Mouse (Mus musculus) left cerebral cortex, adult 18-20 months (tissue): Measurements from ENCODE around the gene Retsat. TPM values are rescaled to one million over a fixed set of nuclear protein-coding genes. Genes with fewer than 3 reads are reported as not detected.

Experiments used
- DNase-seq, 2 experiments: peaks; one replicate each; pipeline ENCODE4 v3.0.0; 2021 to 2022; ENCODE audit warnings: low spot score in 2 of 2, mixed read lengths in 1 of 2
- total RNA-seq, 2 experiments: library from RNA; stranded (reverse); gene quantifications; 2 replicates each; pipeline ENCODE4 v1.2.3; 2021

Retsat gene
- total RNA-seq, 2 experiments from 2014 or later = 50.1 to 60.4 TPM

GRCm38 (mm10) chr6:72586701-72587100 is 11.6 kb upstream of the Retsat start:
- no peak for DNase-seq

- DNase-seq = no peak
Measured at GRCm38 (mm10) chr6:72588307-72588706, 10.0 kb upstream of the Retsat start.

GRCm38 (mm10) chr6:72590111-72590510 is 8.2 kb upstream of the Retsat start:
- no peak for DNase-seq

- no peak for DNase-seq
Measured at GRCm38 (mm10) chr6:72593011-72593803, 5.1 kb upstream of the Retsat start.

GRCm38 (mm10) chr6:72593914-72594313 is 4.4 kb upstream of the Retsat start:
- DNase-seq = no peak

GRCm38 (mm10) chr6:72597083-72597874 is 996 bp upstream of the Retsat start:
- DNase-seq = no peak

- peak in 1 of 2 experiments; percentile 18 for DNase-seq
Measured at GRCm38 (mm10) chr6:72598791-72599557, 699 bp downstream of the Retsat start.

GRCm38 (mm10) chr6:72600216-72600615 is 1.9 kb downstream of the Retsat start:
- DNase-seq = no peak

- no peak for DNase-seq
Measured at GRCm38 (mm10) chr6:72600771-72601170, 2.5 kb downstream of the Retsat start.

- peak; percentile 77 to 86 for DNase-seq
Measured at GRCm38 (mm10) chr6:72601732-72602131, 3.5 kb downstream of the Retsat start.

- DNase-seq = no peak
Measured at GRCm38 (mm10) chr6:72604066-72604465, 5.8 kb downstream of the Retsat start.

- no peak for DNase-seq
Measured at GRCm38 (mm10) chr6:72607060-72607459, 8.8 kb downstream of the Retsat start.

- no peak for DNase-seq
Measured at GRCm38 (mm10) chr6:72607676-72608075, 9.4 kb downstream of the Retsat start.

GRCm38 (mm10) chr6:72608662-72609184 is 10.4 kb downstream of the Retsat start:
- no peak for DNase-seq

GRCm38 (mm10) chr6:72610261-72610660 is 12.0 kb downstream of the Retsat start:
- no peak for DNase-seq

GRCm38 (mm10) chr6:72615151-72615550 is 16.9 kb downstream of the Retsat start:
- no peak for DNase-seq

- DNase-seq = no peak
Measured at GRCm38 (mm10) chr6:72615561-72616375, 17.5 kb downstream of the Retsat start.

GRCm38 (mm10) chr6:72616643-72617288 is 18.5 kb downstream of the Retsat start, which contains the start of gene Tgoln1:
Gene Tgoln1, minus strand, starts transcription at chr6:72617000.
- DNase-seq = peak; percentile 93 to 95

GRCm38 (mm10) chr6:72619734-72620532 is 21.7 kb downstream of the Retsat start:
- DNase-seq = no peak
